Mouse (Mus musculus) left cerebral cortex, postnatal 36 days (tissue): ENCODE measurements around the gene Pip4k2a. TPM values are rescaled to one million over a fixed set of nuclear protein-coding genes. Genes with fewer than 3 reads are reported as not detected.

Experiments used
- DNase-seq, 2 experiments: peaks; one replicate each; pipeline ENCODE4 v3.0.0; 2021 to 2022; ENCODE audit warnings: low spot score in 2 of 2, mixed read lengths in 1 of 2
- intact Hi-C: fragments of 180-260 bp; cut with DNase I; formaldehyde crosslinking; loops from one replicate; pipeline ENCODE4 v1.15.1; 2025
- total RNA-seq, 2 experiments: library from RNA; stranded (reverse); gene quantifications; 2 replicates each; pipeline ENCODE4 v1.2.3; 2021

The Pip4k2a gene
- total RNA-seq, 2 experiments from 2014 or later, result 50.8 to 56.2 TPM

GRCm38 (mm10) chr2:18959008-18959407, 38.9 kb downstream of the Pip4k2a start:
- intact Hi-C loops, result no loop called here
- DNase-seq, result no peak

GRCm38 (mm10) chr2:18958501-18958900, 39.4 kb downstream of the Pip4k2a start:
- intact Hi-C loops, result no loop called here
- no peak for DNase-seq

GRCm38 (mm10) chr2:18958044-18958443, 39.9 kb downstream of the Pip4k2a start:
- no peak for DNase-seq
- intact Hi-C loops, result no loop called here

GRCm38 (mm10) chr2:18957459-18957858, 40.5 kb downstream of the Pip4k2a start:
- intact Hi-C loops, result no loop called here
- no peak for DNase-seq

GRCm38 (mm10) chr2:18956945-18957344, 41.0 kb downstream of the Pip4k2a start:
- intact Hi-C loops, result no loop called here
- DNase-seq, result no peak

- no peak for DNase-seq
- intact Hi-C loops, result no loop called here
These were observed 41.5 kb downstream of the Pip4k2a start for GRCm38 (mm10) chr2:18956424-18956823.

- intact Hi-C loops, result no loop called here
- no peak for DNase-seq
These were observed 42.3 kb downstream of the Pip4k2a start for GRCm38 (mm10) chr2:18955671-18956070.

- intact Hi-C loops, result no loop called here
- no peak for DNase-seq
These were observed 42.9 kb downstream of the Pip4k2a start for GRCm38 (mm10) chr2:18955022-18955421.

- intact Hi-C loops, result loop anchor here (5.0 kb wide), 1 partner anchor 43 kb away; the partner anchor contains the start of genes 4930426L09Rik and Pip4k2a
- DNase-seq, result no peak
These were observed 43.5 kb downstream of the Pip4k2a start for GRCm38 (mm10) chr2:18954422-18954821.

GRCm38 (mm10) chr2:18952102-18952673, 45.7 kb downstream of the Pip4k2a start:
- peak; percentile 63 to 65 for DNase-seq
- intact Hi-C loops, result loop anchor here (5.0 kb wide), 1 partner anchor 45 kb away; the partner anchor contains the start of genes 4930426L09Rik and Pip4k2a

GRCm38 (mm10) chr2:18950758-18951157, 47.2 kb downstream of the Pip4k2a start:
- DNase-seq, result no peak
- intact Hi-C loops, result loop anchor here (5.0 kb wide), 1 partner anchor 47 kb away; the partner anchor contains the start of genes 4930426L09Rik and Pip4k2a

GRCm38 (mm10) chr2:18948741-18949140, 49.2 kb downstream of the Pip4k2a start:
- intact Hi-C loops, result no loop called here
- DNase-seq, result no peak

GRCm38 (mm10) chr2:18947669-18948459, 50.1 kb downstream of the Pip4k2a start:
- intact Hi-C loops, result no loop called here
- no peak for DNase-seq

GRCm38 (mm10) chr2:18945438-18945837, 52.5 kb downstream of the Pip4k2a start:
- intact Hi-C loops, result no loop called here
- no peak for DNase-seq

GRCm38 (mm10) chr2:18943930-18944329, 54.0 kb downstream of the Pip4k2a start:
- DNase-seq, result no peak
- intact Hi-C loops, result no loop called here

GRCm38 (mm10) chr2:18943366-18943765, 54.6 kb downstream of the Pip4k2a start:
- intact Hi-C loops, result no loop called here
- no peak for DNase-seq

GRCm38 (mm10) chr2:18940693-18941270, 57.1 kb downstream of the Pip4k2a start:
- DNase-seq, result no peak
- intact Hi-C loops, result no loop called here

GRCm38 (mm10) chr2:18938923-18939329, 59.0 kb downstream of the Pip4k2a start:
- intact Hi-C loops, result no loop called here

GRCm38 (mm10) chr2:18938232-18938631, 59.7 kb downstream of the Pip4k2a start:
- no peak for DNase-seq
- intact Hi-C loops, result no loop called here

More at GRCm38 (mm10) chr2:18938923-18939329, 59.0 kb downstream of the Pip4k2a start:
- DNase-seq, result no peak

- intact Hi-C loops, result no loop called here
These were observed 60.3 kb downstream of the Pip4k2a start for GRCm38 (mm10) chr2:18937611-18938010.

GRCm38 (mm10) chr2:18936446-18936845, 61.5 kb downstream of the Pip4k2a start:
- intact Hi-C loops, result no loop called here
- DNase-seq, result no peak

More at GRCm38 (mm10) chr2:18937611-18938010, 60.3 kb downstream of the Pip4k2a start:
- DNase-seq, result no peak
